Mouse (Mus musculus) urinary bladder, postnatal 36 days (tissue): ENCODE results near the gene Hist1h2ai.
"Not testable (repeated sequence)": the region's sequence is repeated elsewhere in the genome, so short reads cannot be mapped to it uniquely, and the experiment has no call there.

Experiments
- DNase-seq, 2 experiments: peaks; one replicate each; pipeline ENCODE4 v3.0.0; 2022; ENCODE audit warnings: low spot score in 2 of 2, mixed read lengths in 1 of 2

Gene Hist1h2ai

GRCm38 (mm10) chr13:21715864-21716539, at the start of gene Hist1h2ai, which contains the start of gene Hist1h2bl:
TSS of gene Hist1h2ai (plus strand) at chr13:21716422.
TSS of gene Hist1h2bl (minus strand) at chr13:21716143.
- DNase-seq = peak; percentile 67 to 73

- no peak for DNase-seq
Observed at GRCm38 (mm10) chr13:21677305-21677704, 38.9 kb upstream of the Hist1h2ai start, which contains the start of gene Olfr1360. TSS of gene Olfr1360 (minus strand) at chr13:21677405.

- no peak for DNase-seq
Observed at GRCm38 (mm10) chr13:21697811-21698210, 18.4 kb upstream of the Hist1h2ai start, which contains the start of gene Olfr1359. TSS of gene Olfr1359 (plus strand) at chr13:21698111.

- DNase-seq = no peak
Observed at GRCm38 (mm10) chr13:21706669-21707068, 9.6 kb upstream of the Hist1h2ai start.

GRCm38 (mm10) chr13:21710031-21710711, 6.1 kb upstream of the Hist1h2ai start:
- DNase-seq = peak; percentile 82 to 88

- peak; percentile 71 to 75 for DNase-seq
Observed at GRCm38 (mm10) chr13:21710821-21711525, 5.2 kb upstream of the Hist1h2ai start.

GRCm38 (mm10) chr13:21711698-21712097, 4.5 kb upstream of the Hist1h2ai start:
- no peak for DNase-seq

- DNase-seq = peak; percentile 41 to 58
Observed at GRCm38 (mm10) chr13:21714725-21715124, 1.5 kb upstream of the Hist1h2ai start.

GRCm38 (mm10) chr13:21715131-21715863, 925 bp upstream of the Hist1h2ai start:
- DNase-seq = no peak

GRCm38 (mm10) chr13:21716540-21717391, 544 bp downstream of the Hist1h2ai start:
- DNase-seq = not testable (repeated sequence)

GRCm38 (mm10) chr13:21717397-21718357, 1.5 kb downstream of the Hist1h2ai start, which contains the start of gene Hist1h3h:
TSS of gene Hist1h3h (plus strand) at chr13:21717659.
- DNase-seq = peak; percentile 67 to 80

GRCm38 (mm10) chr13:21718381-21719080, 2.3 kb downstream of the Hist1h2ai start:
- no peak for DNase-seq

GRCm38 (mm10) chr13:21721107-21721756, 5.0 kb downstream of the Hist1h2ai start:
- not testable (repeated sequence) for DNase-seq

- DNase-seq = peak; percentile 33 to 51
Observed at GRCm38 (mm10) chr13:21721757-21722372, 5.6 kb downstream of the Hist1h2ai start, which contains the start of gene Hist1h2bm. TSS of gene Hist1h2bm (plus strand) at chr13:21722044.

GRCm38 (mm10) chr13:21722373-21722925, 6.2 kb downstream of the Hist1h2ai start:
- no peak for DNase-seq

GRCm38 (mm10) chr13:21722993-21723836, 7.0 kb downstream of the Hist1h2ai start:
- DNase-seq = no peak
